Mouse (Mus musculus): Measurements from ENCODE around the gene Nebl.

DNA sequence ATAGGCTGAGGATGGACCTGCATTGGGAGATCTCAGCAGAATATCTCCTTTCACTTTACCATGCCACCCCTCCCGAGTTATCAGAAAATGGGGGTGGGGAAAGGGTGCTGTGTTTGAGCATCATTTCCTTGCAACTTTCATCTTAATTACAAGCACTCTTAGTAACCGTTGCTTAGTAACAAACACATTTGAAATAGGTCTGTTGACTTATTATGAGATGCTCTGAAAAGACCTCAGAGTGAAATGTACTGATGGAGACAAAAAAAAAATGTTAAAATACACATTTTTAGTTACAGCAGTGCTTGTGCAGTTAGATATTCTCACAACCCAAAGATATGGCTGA is 28.1 kb downstream of the Nebl start:
- TF ChIP-seq CEBPB (IDR thresholded peaks at IDR 0.05; ENCODE audit: insufficient read depth, poor library complexity, severe bottlenecking): no peak
- TF ChIP-seq POLR2A (IDR thresholded peaks at IDR 0.05; ENCODE audit: insufficient read length, low read depth): no peak
- no peak for TF ChIP-seq MYOG (IDR thresholded peaks at IDR 0.05; ENCODE audit: control insufficient read depth in 1 of 3, insufficient read depth in 1 of 3, insufficient read length in 2 of 3, low read depth in 2 of 3)
- no peak for TF ChIP-seq USF1 (IDR thresholded peaks at IDR 0.05; ENCODE audit: low read depth)
- TF ChIP-seq MAX (IDR thresholded peaks at IDR 0.05; ENCODE audit: low read depth): no peak
- no peak for TF ChIP-seq POLR2AphosphoS2 (IDR thresholded peaks at IDR 0.05; ENCODE audit: insufficient read length, low read depth)
- TF ChIP-seq TCF3 (IDR thresholded peaks at IDR 0.05; ENCODE audit: insufficient read length, low read depth): no peak
- no peak for TF ChIP-seq MYOD1 (IDR thresholded peaks at IDR 0.05; ENCODE audit: control insufficient read depth in 1 of 3, insufficient read length in 2 of 3, low read depth in 2 of 3)
- no peak for TF ChIP-seq TCF12 (IDR thresholded peaks at IDR 0.05; ENCODE audit: insufficient read depth, poor library complexity, severe bottlenecking)

Measured in myocyte (in vitro differentiated cells).